22 mouse cellular contexts compared by ENCODE assay signal in genomic region chr1:187704921-187705320, GRCm38 (mm10).
DNase-seq lines count a peak whose midpoint lies in the region; TF ChIP-seq lines count a peak whose summit lies in the region.
"Had no signal": no experiment of that assay in that cellular context is flagged by ENCODE, and none has a peak within 500 bp of the region (broad histone marks: within the 10 kb centered on the region; RNA-seq: fewer than 3 reads in every experiment).

No protein-coding gene starts in this region.

- H3K27me3 ChIP-seq in MEL (ENCODE audit: control insufficient read depth in 1 of 2, insufficient read depth in 2 of 2, low read length in 2 of 2): no peaks in the 10 kb centered on the region
- H3K27me3 ChIP-seq: embryonic facial prominence, embryonic 12.5 days; embryonic facial prominence, embryonic 15.5 days; hindbrain, embryonic 13.5 days; intestine, embryonic 15.5 days; Patski had no signal

- TF ChIP-seq POLR2A in MEL (IDR thresholded peaks at IDR 0.05; ENCODE audit: control insufficient read depth in 1 of 2, insufficient read depth in 1 of 2, low read depth in 1 of 2, low read length in 2 of 2, poor library complexity in 1 of 2): no peak

- H3K9ac ChIP-seq in MEL (ENCODE audit: control insufficient read depth, low read depth, low read length, poor library complexity, severe bottlenecking): no peak overlapping the region; the same call in 1 of the 2 replicates
- H3K9ac ChIP-seq: embryonic facial prominence, embryonic 12.5 days; embryonic facial prominence, embryonic 15.5 days; hindbrain, embryonic 13.5 days; intestine, embryonic 15.5 days had no signal

- no peaks in the 10 kb centered on the region for H3K9me3 ChIP-seq in MEL (replicated peaks; ENCODE audit: insufficient read depth, low read length)
- H3K9me3 ChIP-seq: embryonic facial prominence, embryonic 12.5 days; embryonic facial prominence, embryonic 15.5 days; hindbrain, embryonic 10.5 days; hindbrain, embryonic 13.5 days; intestine, embryonic 15.5 days had no signal

- H3K27ac ChIP-seq in MEL (ENCODE audit: control insufficient read depth, low read depth, low read length): peak overlapping the region; percentile 55
- H3K27ac ChIP-seq: embryonic facial prominence, embryonic 12.5 days; embryonic facial prominence, embryonic 15.5 days; hindbrain, embryonic 10.5 days; hindbrain, embryonic 13.5 days; intestine, embryonic 15.5 days had no signal

- peak; percentile 9 for DNase-seq in adrenal gland, postnatal 14 days
- DNase-seq in adrenal gland, postnatal 36 days: no peak
- DNase-seq in MEL (ENCODE audit: low read depth, low spot score): peak; percentile 21
- peak; percentile 29 for DNase-seq in brain, adult 2 months (ENCODE audit: low read depth, low spot score)
- DNase-seq in gastrocnemius, postnatal 10 days: no peak
- DNase-seq in urinary bladder, postnatal 10 days (ENCODE audit: low spot score): no peak
- DNase-seq: adrenal gland, adult 2 months; B cell, adult 2 months; cerebellum, adult 11 months; cerebellum, adult 2 months; cerebellum, adult 9-11 months; cerebellum, postnatal 25 days; gastrocnemius, postnatal 36 days; heart, postnatal 36 days; kidney, adult 11 months; kidney, adult 8-10 months had no signal

- H3K36me3 ChIP-seq in MEL (ENCODE audit: control insufficient read depth in 1 of 2, insufficient read depth in 2 of 2, low read length in 2 of 2): peaks cover 0 to 24% of the 10 kb centered on the region in 2 experiments; a peak in 2 of 4 replicates
- H3K36me3 ChIP-seq: embryonic facial prominence, embryonic 12.5 days; embryonic facial prominence, embryonic 15.5 days; hindbrain, embryonic 10.5 days; hindbrain, embryonic 13.5 days; intestine, embryonic 15.5 days had no signal

- TF ChIP-seq CTCF in MEL (IDR thresholded peaks at IDR 0.05 in 2 of 3, conservative IDR thresholded peaks at IDR 0.05 in 1 of 3; ENCODE audit: control insufficient read depth in 1 of 3, insufficient read depth in 1 of 3, low read depth in 2 of 3, low read length in 3 of 3, poor library complexity in 1 of 3, severe bottlenecking in 1 of 3): no peak

- TF ChIP-seq RAD21 in MEL (IDR thresholded peaks at IDR 0.05; ENCODE audit: low read depth, low read length): no peak

- H3K79me2 ChIP-seq in MEL (ENCODE audit: control insufficient read depth, insufficient read depth, low read length, poor library complexity): no peaks in the 10 kb centered on the region

- H3K4me1 ChIP-seq in MEL (ENCODE audit: control insufficient read depth in 1 of 2, insufficient read depth in 2 of 2, low read length in 2 of 2): peaks cover 17 to 28% of the 10 kb centered on the region in 2 experiments
- H3K4me1 ChIP-seq: embryonic facial prominence, embryonic 12.5 days; embryonic facial prominence, embryonic 15.5 days had no signal

- TF ChIP-seq EP300 in MEL (IDR thresholded peaks at IDR 0.05; ENCODE audit: low read depth in 1 of 2, low read length in 2 of 2): no peak

- peak overlapping the region in 1 of 2 experiments; percentile 40; a peak in 2 of 4 replicates for H3K4me3 ChIP-seq in MEL (ENCODE audit: control insufficient read depth in 1 of 2, insufficient read depth in 1 of 2, low read depth in 2 of 2, low read length in 2 of 2)
- H3K4me3 ChIP-seq: embryonic facial prominence, embryonic 12.5 days; embryonic facial prominence, embryonic 15.5 days; hindbrain, embryonic 10.5 days; hindbrain, embryonic 13.5 days; intestine, embryonic 15.5 days had no signal

TF ChIP-seq in MEL, 35 proteins besides CTCF, POLR2A, EP300 and RAD21:
- TF ChIP-seq GABPA (IDR thresholded peaks at IDR 0.05; ENCODE audit: low read depth, low read length): no peak

Comparison
In these comparisons a context has a peak if more than half of its experiments do, and no peak if none do; other contexts are left out.
1. DNase-seq: peak in adrenal gland, postnatal 14 days (single experiment), MEL (single experiment) and brain, adult 2 months (single experiment); none in adrenal gland, postnatal 36 days (0 of 2), gastrocnemius, postnatal 10 days (single experiment) and urinary bladder, postnatal 10 days (single experiment).